Mouse (Mus musculus): ENCODE data around the gene Rhoq. TPM values are rescaled to one million over a fixed set of nuclear protein-coding genes. Genes with fewer than 3 reads are reported as not detected.

The Rhoq gene
- 10 to 100 TPM; 39.0 to 48.0 TPM for total RNA-seq (2021)
- long read RNA-seq, full-length matches to known transcripts = 25 of 41 reads
- long read RNA-seq, partial matches to known transcripts = 4 of 41 reads
- long read RNA-seq, other reads (novel, unspliced or antisense) = 12 of 41 reads

GRCm38 (mm10) chr17:86962894-86963585 lies at the start of gene Rhoq:
TSS of gene Rhoq (plus strand) at chr17:86963082.
- DNase-seq (ENCODE audit: low spot score in 2 of 2) = peak; percentile 78 to 86

DNA sequence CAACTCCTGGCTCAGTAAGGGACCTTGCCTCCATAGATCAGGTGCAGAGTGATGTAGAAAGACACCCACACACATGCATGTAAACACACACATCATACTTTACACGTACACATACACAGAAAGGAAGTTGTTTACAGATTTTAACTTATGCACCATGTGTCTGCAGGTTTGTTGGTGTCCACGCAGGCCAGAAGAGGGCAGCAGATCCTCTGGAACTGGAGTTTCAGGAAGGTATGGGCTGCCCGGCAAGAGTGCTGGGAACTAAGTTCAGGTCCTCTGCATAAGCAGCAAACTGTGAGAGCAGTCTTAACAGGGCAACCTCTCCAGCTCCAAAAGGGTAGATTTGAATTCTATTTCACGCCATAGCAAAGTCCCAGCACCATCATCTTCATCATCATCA lies 47.3 kb upstream of the Rhoq start:
- DNase-seq (ENCODE audit: low spot score in 2 of 2) = no peak

DNA sequence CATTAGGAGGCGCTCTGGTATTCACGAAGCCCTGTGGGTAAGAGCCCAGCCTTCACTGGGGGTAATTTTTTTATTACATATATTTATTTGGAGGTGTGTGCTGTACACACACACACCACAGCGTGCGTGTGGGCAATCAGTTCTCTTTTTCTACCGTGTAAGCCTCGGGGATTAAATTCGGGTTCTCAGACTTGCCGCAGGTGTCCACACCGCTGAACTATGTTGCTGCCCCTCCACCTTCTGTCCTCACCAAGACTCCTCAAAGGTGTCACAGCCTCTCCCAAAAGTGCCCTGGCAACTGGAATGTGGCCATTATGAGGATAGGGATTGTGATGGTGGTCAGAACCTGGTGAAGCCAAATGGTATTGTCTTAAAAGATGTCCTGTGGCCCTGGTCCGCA lies 45.8 kb upstream of the Rhoq start, which contains the start of gene Tmem247:
Gene Tmem247, plus strand, starts transcription at position 301 of the 400 bp plus-strand sequence.
- DNase-seq (ENCODE audit: low spot score in 2 of 2) = no peak

DNA sequence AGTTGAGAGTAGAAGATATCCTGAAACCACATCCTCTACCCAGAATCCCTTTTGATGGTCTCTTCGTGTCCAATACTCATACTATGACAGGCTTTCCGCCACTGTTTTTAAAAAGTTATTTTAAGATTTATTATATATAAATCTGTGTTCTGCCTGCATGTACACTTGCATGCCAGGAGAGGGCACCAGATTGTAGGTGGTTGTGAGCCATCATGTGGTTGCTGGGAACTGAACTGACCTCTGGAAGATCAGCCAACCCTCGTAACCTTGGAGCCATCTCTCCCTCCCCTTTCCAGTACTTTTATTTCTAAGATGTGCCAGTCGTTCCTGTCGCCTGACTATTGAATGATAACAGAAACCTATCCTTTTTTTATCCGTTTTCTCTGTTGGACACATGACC lies 44.1 kb upstream of the Rhoq start:
- DNase-seq (ENCODE audit: low spot score in 2 of 2) = no peak

GRCm38 (mm10) chr17:86919729-86920128 lies 43.2 kb upstream of the Rhoq start:
- DNase-seq (ENCODE audit: low spot score in 2 of 2) = no peak

DNA sequence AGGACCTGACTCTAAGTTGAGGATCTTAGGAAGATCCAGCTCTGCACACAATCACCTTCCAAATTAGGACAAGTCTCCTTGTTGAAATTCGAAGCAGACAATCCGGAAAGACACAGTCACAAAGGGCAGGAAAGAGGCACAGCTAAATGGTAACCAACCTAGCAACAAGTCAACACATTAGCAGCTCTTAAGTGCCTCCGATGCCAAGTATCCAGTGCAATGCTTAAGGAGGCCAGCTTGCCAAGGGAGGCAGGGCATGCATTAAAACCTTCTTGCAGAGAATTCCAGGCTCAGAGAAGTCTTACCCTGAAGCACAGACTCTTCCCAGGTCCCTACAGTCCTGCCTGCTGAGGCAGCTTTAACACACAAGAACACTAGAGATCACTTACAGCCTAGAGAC lies 38.2 kb upstream of the Rhoq start:
- no peak for DNase-seq (ENCODE audit: low spot score in 2 of 2)

DNA sequence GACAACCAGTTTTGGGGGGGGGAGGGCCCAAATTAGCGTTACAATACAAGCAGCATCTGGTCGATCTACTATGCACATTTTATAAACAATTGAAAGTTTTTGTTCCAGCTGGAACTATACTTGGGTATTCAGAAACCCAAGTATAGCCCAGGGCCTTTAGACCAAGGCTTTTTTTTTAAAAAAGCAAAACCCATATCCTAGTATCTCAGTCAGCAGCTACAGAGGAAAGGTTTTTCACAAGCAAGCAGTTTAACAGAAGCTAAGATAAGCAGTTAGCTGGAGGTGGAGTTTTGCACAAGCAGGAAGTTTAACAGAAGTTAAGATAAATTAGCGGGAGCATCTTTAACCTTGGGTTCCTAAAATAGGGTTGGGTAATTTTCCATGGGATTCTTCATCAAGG lies 36.0 kb upstream of the Rhoq start:
- DNase-seq (ENCODE audit: low spot score in 2 of 2) = no peak

- DNase-seq (ENCODE audit: low spot score in 2 of 2) = no peak
These were observed 33.5 kb upstream of the Rhoq start for GRCm38 (mm10) chr17:86929355-86929754.

GRCm38 (mm10) chr17:86929981-86930380 lies 32.9 kb upstream of the Rhoq start:
- no peak for DNase-seq (ENCODE audit: low spot score in 2 of 2)

DNA sequence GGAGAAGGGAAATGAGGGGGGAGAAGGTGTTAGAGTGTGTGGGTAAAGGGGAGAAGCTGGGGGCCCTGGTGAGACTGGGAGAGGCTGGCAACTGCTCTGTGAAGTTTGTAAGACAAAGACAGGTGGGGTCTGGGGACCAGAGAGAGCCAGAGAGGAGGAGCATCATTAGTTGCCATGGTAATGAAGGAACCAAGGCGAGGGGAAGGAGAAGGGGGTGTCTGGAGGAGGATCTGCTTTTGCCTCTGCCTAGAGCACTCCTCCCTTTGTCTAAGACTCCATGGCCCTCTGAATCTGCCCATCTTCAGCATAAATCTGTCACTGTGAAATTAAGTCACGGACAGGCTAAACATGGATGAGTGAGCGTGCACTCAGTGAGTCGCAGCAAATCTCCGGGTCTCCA lies 30.0 kb upstream of the Rhoq start:
- DNase-seq (ENCODE audit: low spot score in 2 of 2) = no peak

DNA sequence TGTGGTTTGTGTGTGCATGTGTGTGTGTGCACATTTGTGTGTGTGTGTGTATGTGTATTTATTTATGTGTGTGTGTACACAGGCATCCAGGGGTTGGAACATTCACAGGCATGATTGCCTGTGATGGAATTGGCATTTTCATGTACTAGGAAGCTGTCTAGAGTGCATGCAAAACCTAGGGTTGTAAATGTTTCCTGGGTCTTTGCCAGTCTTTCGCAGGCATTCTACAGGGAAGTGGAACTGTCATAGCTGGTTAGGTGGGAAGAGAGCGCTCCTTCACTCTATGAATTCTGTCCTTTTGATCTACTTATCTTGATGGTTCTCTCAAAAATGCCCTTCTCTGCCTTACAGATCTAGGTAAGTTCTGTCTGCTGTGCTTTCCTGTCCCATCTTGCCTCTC lies 25.8 kb upstream of the Rhoq start:
- DNase-seq (ENCODE audit: low spot score in 2 of 2) = no peak

DNA sequence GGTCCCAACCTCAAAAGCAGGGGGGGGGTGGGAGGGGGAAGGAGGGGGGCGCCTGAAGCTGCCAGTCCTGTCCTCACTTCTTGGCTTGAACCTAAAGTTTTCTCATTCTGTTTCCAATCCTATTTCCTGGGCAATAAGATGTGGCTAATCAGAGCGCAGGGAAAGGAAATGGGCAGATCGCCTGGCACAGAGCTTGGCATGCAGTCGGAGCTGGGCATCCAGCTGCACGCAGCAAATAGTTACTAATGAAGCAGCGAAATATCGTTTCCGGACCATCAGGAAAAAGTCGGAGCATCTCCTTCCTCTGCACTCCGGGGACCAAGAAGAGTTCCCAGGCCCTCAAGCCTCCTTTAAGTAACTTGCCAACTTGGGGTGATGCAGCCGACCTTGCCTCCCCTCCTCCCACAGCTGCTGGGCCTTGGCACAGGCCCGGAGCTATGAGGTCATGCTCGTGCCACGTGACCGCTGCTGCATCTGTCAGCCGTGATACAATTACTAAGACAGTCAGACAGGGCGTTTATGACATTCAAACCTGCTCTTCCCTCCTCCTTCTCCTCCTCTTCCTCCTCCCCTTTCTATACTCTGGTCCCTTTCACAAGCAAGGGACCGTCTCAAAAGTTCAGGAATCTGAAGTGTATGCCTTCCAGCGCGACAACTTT lies 25.3 kb upstream of the Rhoq start:
- DNase-seq (ENCODE audit: low spot score in 2 of 2) = peak; percentile 61 to 76

DNA sequence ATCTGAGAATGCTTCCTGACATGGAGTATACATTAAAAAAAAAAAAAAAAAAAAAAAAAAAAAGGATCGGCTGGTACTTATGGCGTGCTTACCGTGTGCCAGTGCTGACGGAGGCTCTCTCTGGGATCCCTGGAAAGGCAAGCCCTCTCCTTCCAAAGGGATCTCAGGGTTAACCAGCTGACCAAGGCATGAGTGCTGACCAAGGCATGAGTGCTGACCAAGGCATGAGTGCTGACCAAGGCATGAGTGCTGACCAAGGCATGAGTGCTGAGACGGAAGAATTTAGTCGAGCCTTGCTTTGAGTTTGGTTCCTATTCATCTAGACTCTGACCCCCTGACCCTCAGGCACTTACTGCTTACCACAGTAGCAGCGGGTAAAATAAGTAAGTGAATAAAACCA lies 24.2 kb upstream of the Rhoq start:
- DNase-seq (ENCODE audit: low spot score in 2 of 2) = no peak

DNA sequence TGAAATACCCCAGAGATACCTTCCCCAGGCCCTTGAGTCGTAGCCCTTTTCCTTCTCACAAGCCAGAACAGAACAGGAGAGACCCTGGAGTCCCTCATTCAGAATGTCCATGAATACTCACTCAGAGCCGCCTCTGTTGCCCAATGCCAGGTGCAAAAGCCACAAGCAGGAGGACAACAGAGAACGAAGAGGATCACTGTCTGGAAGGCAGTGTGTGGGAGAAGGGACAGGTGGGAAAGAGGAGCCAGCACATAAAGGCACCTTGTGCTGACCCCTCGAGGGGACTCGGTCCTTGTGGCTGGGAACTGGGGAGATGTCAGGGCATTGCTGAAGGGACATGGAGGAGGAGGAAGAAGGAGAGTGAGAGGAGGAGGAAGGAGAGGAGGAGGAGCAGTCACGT lies 20.8 kb upstream of the Rhoq start:
- no peak for DNase-seq (ENCODE audit: low spot score in 2 of 2)

- DNase-seq (ENCODE audit: low spot score in 2 of 2) = no peak
These were observed 19.7 kb upstream of the Rhoq start for GRCm38 (mm10) chr17:86943158-86943557.

- no peak for DNase-seq (ENCODE audit: low spot score in 2 of 2)
These were observed 16.8 kb upstream of the Rhoq start for GRCm38 (mm10) chr17:86946078-86946477.

- DNase-seq (ENCODE audit: low spot score in 2 of 2) = no peak
These were observed 14.8 kb upstream of the Rhoq start, which contains the start of gene Atp6v1e2 for GRCm38 (mm10) chr17:86947840-86948796. TSS of gene Atp6v1e2 (minus strand) at chr17:86947897.

- no peak for DNase-seq (ENCODE audit: low spot score in 2 of 2)
These were observed 14.1 kb upstream of the Rhoq start for GRCm38 (mm10) chr17:86948801-86949200.

DNA sequence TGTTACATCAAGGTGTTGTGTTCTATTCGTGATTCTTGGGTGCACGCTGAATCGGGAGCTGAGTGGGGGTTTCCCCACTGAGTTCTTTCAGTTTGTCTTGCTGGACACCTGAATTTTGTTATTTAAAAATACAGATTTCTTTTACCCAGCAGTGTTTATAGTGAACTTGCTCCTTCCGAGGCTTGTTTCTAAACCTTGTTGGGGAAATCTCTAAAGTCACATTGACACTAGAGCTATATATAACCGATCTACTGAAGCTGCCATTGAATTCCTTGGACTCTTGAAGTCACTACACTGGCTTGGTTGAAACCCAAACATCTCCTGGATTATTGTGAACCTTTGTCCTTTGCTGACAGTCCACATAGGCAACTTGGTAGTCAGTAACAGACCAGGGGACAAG lies 5.6 kb upstream of the Rhoq start:
- DNase-seq (ENCODE audit: low spot score in 2 of 2) = no peak

DNA sequence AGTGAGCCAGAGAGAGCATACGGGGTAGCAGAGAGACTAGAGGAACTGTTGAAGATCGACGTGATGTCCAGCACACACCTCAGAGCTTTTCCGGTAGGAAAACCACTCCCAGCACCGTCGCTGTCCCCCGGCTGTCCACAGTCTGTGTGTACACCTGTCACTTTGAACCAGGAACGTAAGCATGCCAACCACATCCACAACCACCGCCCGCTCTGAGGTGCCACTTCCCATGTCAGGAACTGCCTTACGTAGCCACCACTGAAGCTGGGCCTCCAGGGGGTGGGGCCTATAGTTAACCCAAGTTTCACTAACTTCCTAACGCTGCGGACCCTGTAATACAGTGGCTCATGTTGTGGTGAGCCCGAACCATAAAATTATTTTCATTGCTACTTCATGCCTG lies 4.9 kb upstream of the Rhoq start:
- no peak for DNase-seq (ENCODE audit: low spot score in 2 of 2)

- DNase-seq (ENCODE audit: low spot score in 2 of 2) = peak in 1 of 2 experiments; percentile 34
These were observed 1.5 kb upstream of the Rhoq start for GRCm38 (mm10) chr17:86961301-86961841.
